Mouse (Mus musculus): Measurements from ENCODE around the gene Krt7. TPM values are rescaled to one million over a fixed set of nuclear protein-coding genes. Genes with fewer than 3 reads are reported as not detected.

Krt7 gene
- polyA plus RNA-seq, 1 experiment from 2014 or later: 10.6 TPM

- Histone ChIP-seq H3K27me3 (ENCODE audit: control insufficient read depth, insufficient read depth, low read length) (no peaks in the 10 kb centered on the region), H3K4me3 (ENCODE audit: low read depth, low read length) (no peak overlapping the region), H3K4me1 (ENCODE audit: control insufficient read depth, insufficient read depth, low read length) (no peaks in the 10 kb centered on the region), H3K4me2 (ENCODE audit: low read depth) (no peak overlapping the region), H3K27ac (ENCODE audit: low read depth, low read length) (no peak overlapping the region), H3K9ac (ENCODE audit: low read length) (no peak overlapping the region), H3K36me3 (ENCODE audit: control insufficient read depth, insufficient read depth, low read length) (no peaks in the 10 kb centered on the region), H3K9me3 (ENCODE audit: control insufficient read depth, low read length) (no peaks in the 10 kb centered on the region)
- WGBS: 84% methylated on average over 6 of the region's 6 CpGs
- ATAC-seq (ENCODE audit: insufficient read depth, low FRiP score, low TSS enrichment): no peak
- no peak for DNase-seq (ENCODE audit: low spot score)
Observed at GRCm38 (mm10) chr15:101368015-101368414, 42.8 kb upstream of the Krt7 start.

- DNase-seq (ENCODE audit: low spot score) (no peak), ATAC-seq (ENCODE audit: insufficient read depth, low FRiP score, low TSS enrichment) (no peak)
- 69% methylated on average over 11 of the region's 11 CpGs for WGBS
- Histone ChIP-seq H3K27me3 (ENCODE audit: control insufficient read depth, insufficient read depth, low read length) (no peaks in the 10 kb centered on the region), H3K4me1 (ENCODE audit: control insufficient read depth, insufficient read depth, low read length) (no peaks in the 10 kb centered on the region), H3K36me3 (ENCODE audit: control insufficient read depth, insufficient read depth, low read length) (no peaks in the 10 kb centered on the region), H3K4me3 (ENCODE audit: low read depth, low read length) (no peak overlapping the region), H3K9me3 (ENCODE audit: control insufficient read depth, low read length) (no peaks in the 10 kb centered on the region), H3K27ac (ENCODE audit: low read depth, low read length) (no peak overlapping the region), H3K9ac (ENCODE audit: low read length) (no peak overlapping the region), H3K4me2 (ENCODE audit: low read depth) (no peak overlapping the region)
Observed at GRCm38 (mm10) chr15:101368502-101369381, 42.1 kb upstream of the Krt7 start.

- no peak overlapping the region for H3K4me3 ChIP-seq (ENCODE audit: low read depth, low read length)
- WGBS: 41% methylated on average over 12 of the region's 12 CpGs
- no peaks in the 10 kb centered on the region for H3K36me3 ChIP-seq (ENCODE audit: control insufficient read depth, insufficient read depth, low read length)
- H3K4me2 ChIP-seq (ENCODE audit: low read depth): no peak overlapping the region
- no peak overlapping the region for H3K9ac ChIP-seq (ENCODE audit: low read length)
- no peaks in the 10 kb centered on the region for H3K4me1 ChIP-seq (ENCODE audit: control insufficient read depth, insufficient read depth, low read length)
- ATAC-seq (ENCODE audit: insufficient read depth, low FRiP score, low TSS enrichment) (no peak), DNase-seq (ENCODE audit: low spot score) (no peak)
- no peak overlapping the region for H3K27ac ChIP-seq (ENCODE audit: low read depth, low read length)
- H3K9me3 ChIP-seq (ENCODE audit: control insufficient read depth, low read length): no peaks in the 10 kb centered on the region
- H3K27me3 ChIP-seq (ENCODE audit: control insufficient read depth, insufficient read depth, low read length): no peaks in the 10 kb centered on the region
Observed at GRCm38 (mm10) chr15:101369382-101370100, 41.3 kb upstream of the Krt7 start.

GRCm38 (mm10) chr15:101370101-101370911, 40.5 kb upstream of the Krt7 start, which contains the start of gene Krt80:
Krt80 (minus strand) TSS chr15:101370162.
- Histone ChIP-seq H3K4me1 (ENCODE audit: control insufficient read depth, insufficient read depth, low read length) (no peaks in the 10 kb centered on the region), H3K4me2 (ENCODE audit: low read depth) (no peak within 1 kb of the TSS), H3K27ac (ENCODE audit: low read depth, low read length) (no peak within 1 kb of the TSS), H3K27me3 (ENCODE audit: control insufficient read depth, insufficient read depth, low read length) (no peaks in the 10 kb centered on the region), H3K4me3 (ENCODE audit: low read depth, low read length) (no peak within 1 kb of the TSS), H3K9ac (ENCODE audit: low read length) (no peak within 1 kb of the TSS), H3K36me3 (ENCODE audit: control insufficient read depth, insufficient read depth, low read length) (no peaks in the 10 kb centered on the region), H3K9me3 (ENCODE audit: control insufficient read depth, low read length) (no peaks in the 10 kb centered on the region)
- WGBS: 68% methylated on average over 22 of the region's 22 CpGs
- DNase-seq (ENCODE audit: low spot score): no peak
- ATAC-seq (ENCODE audit: insufficient read depth, low FRiP score, low TSS enrichment): no peak

DNA sequence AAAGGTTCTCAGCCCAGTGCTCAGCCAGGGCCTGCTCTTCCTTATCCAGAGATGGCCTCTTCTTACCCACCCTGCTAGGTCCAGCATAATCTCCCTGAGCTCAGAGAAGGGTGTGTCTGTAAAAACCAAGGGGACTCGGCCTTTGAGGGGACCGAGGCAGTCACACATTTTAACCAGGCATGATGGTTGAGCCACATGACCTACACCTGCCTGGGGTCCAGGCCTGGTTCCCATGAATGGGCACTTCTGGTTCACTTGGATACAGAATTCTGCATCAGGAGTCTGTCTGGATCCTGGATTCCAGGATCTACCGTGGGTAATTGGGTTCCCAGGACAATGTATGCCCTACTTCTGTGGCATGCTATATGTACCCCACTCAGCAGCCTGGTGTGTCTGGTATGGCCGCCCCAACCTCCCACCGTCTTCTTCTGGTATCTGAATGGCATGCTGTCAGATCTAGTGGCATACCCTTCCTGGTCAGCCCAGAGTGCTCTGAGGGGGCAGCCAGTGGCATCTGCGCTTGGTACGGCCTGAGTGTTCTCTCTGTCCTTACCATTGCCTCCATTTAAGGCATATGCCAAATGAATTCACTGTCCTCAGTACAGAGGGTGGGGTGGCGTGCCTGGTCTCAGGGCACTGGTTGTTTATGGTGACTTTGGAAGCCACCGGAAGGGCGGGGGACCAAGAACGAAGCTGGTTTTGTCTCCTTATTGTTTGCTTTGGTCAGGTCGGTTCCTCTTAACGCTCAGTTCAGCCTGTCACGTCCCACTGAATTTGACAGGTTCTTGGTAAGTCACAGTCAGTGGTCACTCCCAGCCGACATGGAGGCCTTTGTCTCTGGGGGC, 39.5 kb upstream of the Krt7 start:
- WGBS: 78% methylated on average over 15 of the region's 15 CpGs
- Histone ChIP-seq H3K9ac (ENCODE audit: low read length) (no peak overlapping the region), H3K27ac (ENCODE audit: low read depth, low read length) (no peak overlapping the region), H3K4me1 (ENCODE audit: control insufficient read depth, insufficient read depth, low read length) (no peaks in the 10 kb centered on the region), H3K27me3 (ENCODE audit: control insufficient read depth, insufficient read depth, low read length) (no peaks in the 10 kb centered on the region), H3K4me3 (ENCODE audit: low read depth, low read length) (no peak overlapping the region), H3K9me3 (ENCODE audit: control insufficient read depth, low read length) (no peaks in the 10 kb centered on the region), H3K4me2 (ENCODE audit: low read depth) (no peak overlapping the region), H3K36me3 (ENCODE audit: control insufficient read depth, insufficient read depth, low read length) (no peaks in the 10 kb centered on the region)
- DNase-seq (ENCODE audit: low spot score): no peak
- no peak for ATAC-seq (ENCODE audit: insufficient read depth, low FRiP score, low TSS enrichment)

GRCm38 (mm10) chr15:101372131-101372977, 38.5 kb upstream of the Krt7 start:
- ATAC-seq (ENCODE audit: insufficient read depth, low FRiP score, low TSS enrichment): no peak
- H3K36me3 ChIP-seq (ENCODE audit: control insufficient read depth, insufficient read depth, low read length): no peaks in the 10 kb centered on the region
- WGBS: 74% methylated on average over 7 of the region's 7 CpGs
- H3K9ac ChIP-seq (ENCODE audit: low read length): no peak overlapping the region
- DNase-seq (ENCODE audit: low spot score): no peak
- H3K4me3 ChIP-seq (ENCODE audit: low read depth, low read length): no peak overlapping the region
- no peak overlapping the region for H3K27ac ChIP-seq (ENCODE audit: low read depth, low read length)
- H3K4me1 ChIP-seq (ENCODE audit: control insufficient read depth, insufficient read depth, low read length): no peaks in the 10 kb centered on the region
- H3K4me2 ChIP-seq (ENCODE audit: low read depth): no peak overlapping the region
- no peaks in the 10 kb centered on the region for H3K27me3 ChIP-seq (ENCODE audit: control insufficient read depth, insufficient read depth, low read length)
- no peaks in the 10 kb centered on the region for H3K9me3 ChIP-seq (ENCODE audit: control insufficient read depth, low read length)

DNA sequence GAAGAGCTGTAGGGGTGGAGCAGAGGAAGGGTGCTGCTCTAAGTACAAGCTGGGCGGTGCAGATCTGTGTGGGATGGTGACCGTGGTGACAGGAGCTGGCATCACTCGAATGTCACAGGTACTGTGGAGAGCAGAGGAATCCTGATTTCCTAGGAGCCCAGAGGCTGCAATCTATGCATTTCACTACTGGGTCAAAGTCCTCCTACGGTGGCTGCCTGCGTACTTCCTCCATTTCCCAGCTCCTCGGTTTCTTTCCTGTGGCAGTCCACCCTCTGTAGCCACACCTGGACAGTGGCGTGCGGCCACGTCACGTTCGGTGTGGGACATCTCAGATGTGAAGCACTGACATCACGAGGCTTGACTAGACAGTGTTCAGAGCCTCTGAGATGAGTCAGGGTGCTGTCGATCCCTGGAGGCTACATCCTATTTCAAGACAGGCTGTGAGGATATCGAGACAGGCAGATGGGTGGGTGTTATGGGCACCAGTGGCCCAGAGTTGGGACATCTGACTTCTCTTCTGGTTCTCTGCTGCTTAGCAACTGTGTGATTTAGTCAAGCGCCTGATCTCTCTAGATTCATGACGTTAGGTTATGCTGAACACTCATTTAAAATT, 37.5 kb upstream of the Krt7 start:
- ATAC-seq (ENCODE audit: insufficient read depth, low FRiP score, low TSS enrichment) (no peak), DNase-seq (ENCODE audit: low spot score) (no peak)
- H3K27me3 ChIP-seq (ENCODE audit: control insufficient read depth, insufficient read depth, low read length): no peaks in the 10 kb centered on the region
- H3K4me1 ChIP-seq (ENCODE audit: control insufficient read depth, insufficient read depth, low read length): no peaks in the 10 kb centered on the region
- no peaks in the 10 kb centered on the region for H3K9me3 ChIP-seq (ENCODE audit: control insufficient read depth, low read length)
- H3K36me3 ChIP-seq (ENCODE audit: control insufficient read depth, insufficient read depth, low read length): no peaks in the 10 kb centered on the region
- H3K4me3 ChIP-seq (ENCODE audit: low read depth, low read length): no peak overlapping the region
- H3K27ac ChIP-seq (ENCODE audit: low read depth, low read length): no peak overlapping the region
- H3K9ac ChIP-seq (ENCODE audit: low read length): no peak overlapping the region
- H3K4me2 ChIP-seq (ENCODE audit: low read depth): no peak overlapping the region
- 91% methylated on average over 16 of the region's 16 CpGs for WGBS

Data from neural tube, embryonic 11.5 days (tissue).